Mouse (Mus musculus): ENCODE data around the gene Olfr549.

DNA sequence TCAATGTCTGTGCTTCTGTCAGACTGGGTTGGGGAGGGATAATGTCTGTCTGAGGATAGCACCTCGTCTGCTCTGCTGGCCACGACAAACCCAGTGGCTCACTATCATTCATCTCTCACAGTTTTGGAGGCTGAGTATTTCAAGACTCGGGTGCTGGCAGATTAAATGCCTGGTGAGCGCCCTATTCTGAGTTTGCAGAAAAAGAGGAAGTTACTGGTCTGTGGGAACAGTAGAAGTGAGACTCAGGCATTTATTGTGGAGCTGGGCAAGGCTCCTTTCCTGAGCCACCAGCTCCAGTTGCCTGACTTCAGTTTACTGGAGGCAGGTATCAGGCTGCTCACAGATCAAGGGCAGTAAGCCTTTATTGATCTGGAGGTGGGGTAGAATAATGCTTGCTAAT lies 35.5 kb upstream of the Olfr549 start:
- no peak for TF ChIP-seq CTCF (IDR thresholded peaks at IDR 0.05; ENCODE audit: low read depth, low read length)
- TF ChIP-seq POLR2A (IDR thresholded peaks at IDR 0.05; ENCODE audit: borderline replicate concordance, low read depth, low read length): no peak
